Mouse (Mus musculus) frontal cortex, postnatal 36 days (tissue): ENCODE data around the gene Poln.
A peak's percentile ranks its signal among the peaks of the same experiment; 100 is the strongest.

Source experiments
- DNase-seq, 2 experiments: peaks; one replicate each; pipeline ENCODE4 v3.0.0; 2022; ENCODE audit warnings: low spot score in 2 of 2

Gene Poln

DNA sequence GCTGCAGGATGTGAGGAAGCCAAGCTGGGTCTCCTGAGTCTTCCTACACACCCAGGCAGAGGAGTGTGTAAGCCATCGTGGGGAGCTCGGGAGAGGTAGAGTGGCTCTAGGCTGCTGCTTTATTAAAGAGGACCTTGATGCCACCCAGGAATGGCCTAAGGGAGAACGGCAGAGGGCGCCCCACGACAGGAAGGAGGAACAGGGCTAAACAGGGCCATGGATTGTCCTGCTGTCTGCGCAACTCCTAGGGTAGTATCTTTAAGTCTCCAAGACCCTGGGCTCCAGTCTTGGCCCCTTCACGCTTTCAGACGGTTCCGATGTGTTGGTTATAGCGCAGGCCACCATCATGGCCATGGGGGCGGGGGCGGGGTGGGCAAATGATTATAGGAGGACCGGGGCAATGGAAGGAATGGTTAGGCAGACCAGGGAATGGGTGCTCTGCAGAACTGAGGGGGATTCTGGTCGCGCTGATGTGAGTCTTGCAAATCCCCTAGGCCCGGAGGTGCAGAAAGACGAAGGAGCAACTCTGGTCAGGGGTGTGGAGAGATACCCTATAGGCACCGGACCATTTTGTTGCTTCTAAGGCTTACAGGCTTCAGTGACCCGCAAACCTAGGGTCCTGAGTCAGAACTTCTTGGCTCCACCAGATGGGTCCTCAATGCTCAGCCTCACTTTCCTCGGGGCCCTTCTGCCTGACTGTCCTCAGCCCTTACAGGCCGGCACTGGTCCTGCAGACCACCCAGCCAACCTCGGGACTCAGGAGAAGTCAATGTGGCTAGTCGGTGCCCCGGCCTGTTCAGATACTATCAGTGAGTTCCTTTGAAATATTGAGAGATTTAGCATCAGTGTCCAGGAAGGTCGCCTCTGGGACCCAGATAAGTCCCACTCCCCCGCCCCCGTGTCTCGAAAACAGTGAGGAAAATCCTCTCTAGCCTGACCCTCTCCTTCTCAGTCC is 174.3 kb downstream of the Poln start:
- peak; percentile 54 to 68 for DNase-seq

DNA sequence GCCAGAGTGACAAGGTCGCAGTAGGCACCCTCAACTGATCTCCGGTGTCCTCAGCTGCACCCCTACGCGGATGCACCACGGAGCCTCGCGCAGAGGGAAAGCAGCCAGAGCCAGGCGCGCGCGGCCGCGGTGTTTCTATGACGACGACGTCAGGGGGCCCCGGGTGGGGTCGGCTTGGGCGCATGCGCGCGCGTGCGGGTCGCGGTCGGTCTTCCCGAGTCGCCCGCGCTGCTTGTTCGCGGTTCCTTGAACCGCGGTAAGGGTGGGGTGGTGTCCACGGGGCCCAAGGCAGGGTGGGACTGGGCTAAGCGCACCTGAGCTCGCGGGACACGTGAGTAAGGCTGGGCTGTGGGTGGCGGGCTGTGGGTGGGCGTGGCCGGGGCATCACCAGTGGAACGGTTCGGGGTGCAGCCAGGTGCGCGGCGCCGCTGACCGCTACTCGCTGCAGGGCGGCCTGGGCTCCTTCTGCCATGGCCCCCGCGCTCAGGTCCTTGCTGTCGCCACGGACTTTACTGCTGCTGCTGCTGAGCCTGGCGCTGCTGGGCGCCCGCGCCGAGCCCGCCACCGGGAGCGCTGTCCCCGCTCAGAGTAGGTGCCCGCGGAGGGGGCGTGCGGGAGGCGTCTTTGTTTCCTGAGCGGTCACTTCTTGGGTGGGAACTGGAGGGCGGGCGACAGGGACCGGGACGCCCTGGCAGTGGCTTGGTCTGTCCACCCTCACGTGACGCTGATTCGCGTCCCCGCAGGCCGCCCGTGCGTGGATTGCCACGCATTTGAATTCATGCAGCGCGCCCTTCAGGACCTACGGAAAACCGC is 185.7 kb downstream of the Poln start, which contains the start of gene Gm1673:
Gm1673 (plus strand) TSS at position 125 of the 813 bp plus-strand sequence.
- peak; percentile 89 to 93 for DNase-seq

DNA sequence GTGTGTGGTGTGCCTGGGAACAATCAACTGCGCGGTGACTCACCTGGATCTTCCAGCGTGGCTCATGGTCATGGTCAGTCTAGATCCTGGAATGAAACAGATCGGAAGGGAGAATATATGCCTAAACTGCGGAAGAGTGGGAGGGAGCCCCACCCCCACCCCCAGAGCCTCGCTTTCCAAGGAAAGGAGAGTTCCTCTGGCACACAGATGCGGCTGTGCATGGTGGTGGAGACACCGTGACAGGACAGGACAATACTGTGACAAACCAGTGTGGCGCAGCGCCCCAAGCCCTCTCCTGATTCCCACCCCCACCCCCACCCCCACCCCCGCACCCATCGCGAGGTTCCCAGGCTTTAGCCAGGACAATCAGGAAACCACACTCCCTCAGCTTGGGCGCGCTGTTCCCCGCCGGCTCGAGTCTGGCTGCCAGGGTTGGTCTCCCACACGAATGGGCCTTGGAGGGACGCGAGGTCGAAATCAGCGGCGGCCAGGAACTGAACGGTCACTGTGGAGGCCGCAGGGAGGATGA is 186.5 kb downstream of the Poln start:
- no peak for DNase-seq

DNA sequence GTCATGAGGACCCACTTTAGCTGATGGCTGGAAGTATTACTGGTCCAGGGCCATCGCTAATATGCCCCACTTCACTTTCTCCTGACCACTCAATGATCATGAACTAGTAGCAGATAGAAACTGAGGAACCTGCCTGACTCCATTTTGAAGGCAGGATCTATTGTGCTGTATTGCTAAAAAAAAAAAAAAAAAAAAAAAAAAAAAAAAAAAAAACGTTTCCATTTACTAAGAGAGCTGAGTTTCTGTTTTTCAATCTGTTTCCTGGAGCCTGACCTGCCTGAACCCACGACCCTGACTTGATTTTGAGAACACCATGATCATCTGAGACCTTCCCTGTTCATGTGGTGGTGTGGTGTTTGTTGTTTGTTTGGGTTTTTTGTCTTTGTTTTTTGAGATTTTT is 193.0 kb downstream of the Poln start:
- no peak for DNase-seq

DNA sequence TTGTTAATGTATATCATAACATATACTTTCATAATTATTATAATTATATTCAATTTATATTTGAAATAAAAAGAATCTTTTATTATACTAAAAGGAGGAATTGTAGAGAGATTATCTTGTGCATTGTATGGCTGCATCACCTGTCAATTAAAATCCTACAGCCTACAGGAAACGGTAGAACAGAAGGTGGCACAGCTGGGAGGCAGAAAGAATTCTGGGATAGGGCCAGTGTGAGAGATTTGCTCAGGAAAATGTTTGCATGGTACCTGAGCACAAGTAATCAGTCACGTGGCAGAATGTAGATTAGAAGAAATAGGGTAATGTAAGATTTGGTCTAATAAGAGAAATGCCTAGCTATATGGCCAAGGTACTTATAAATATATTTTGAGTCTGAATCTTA is 194.5 kb downstream of the Poln start:
- DNase-seq: no peak

DNA sequence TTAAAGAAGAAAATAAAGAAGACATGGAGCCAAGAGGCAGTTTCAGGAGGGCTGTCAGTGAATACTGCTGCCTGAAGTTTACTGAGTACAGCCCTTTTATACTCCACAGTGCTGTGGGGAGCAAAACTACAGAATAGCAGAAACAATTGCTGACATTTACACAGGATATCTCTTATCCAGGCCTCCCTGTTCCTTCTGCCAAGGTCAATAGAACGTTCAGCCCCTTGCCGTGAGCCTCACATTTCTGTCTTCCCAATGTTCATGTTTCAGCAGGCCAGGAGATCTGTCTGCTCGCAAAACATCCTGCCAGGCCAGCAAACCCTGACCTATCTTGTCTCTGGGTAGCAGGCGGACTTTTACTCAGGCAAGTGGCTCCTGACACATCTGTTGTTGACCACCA is 209.9 kb downstream of the Poln start:
- no peak for DNase-seq
